Mouse (Mus musculus) layer of hippocampus, adult 8-10 months (tissue): ENCODE data around the gene Pcbp3. TPM values are rescaled to one million over a fixed set of nuclear protein-coding genes. Genes with fewer than 3 reads are reported as not detected.

Source experiments
- DNase-seq, 2 experiments: peaks; one replicate each; pipeline ENCODE4 v3.0.0; 2022; ENCODE audit warnings: low spot score in 2 of 2
- total RNA-seq, 4 experiments: library from RNA; stranded (reverse); gene quantifications; 2 replicates each; pipeline ENCODE4 v1.2.4; 2022

The Pcbp3 gene
- total RNA-seq, 4 experiments from 2014 or later: 58.1 to 68.9 (median 61.3) TPM

- DNase-seq: no peak
Observed at GRCm38 (mm10) chr10:76846480-76846879, 115.2 kb downstream of the Pcbp3 start.

- DNase-seq: no peak
Observed at GRCm38 (mm10) chr10:76844901-76845300, 116.8 kb downstream of the Pcbp3 start.

- DNase-seq: no peak
Observed at GRCm38 (mm10) chr10:76844365-76844764, 117.3 kb downstream of the Pcbp3 start.

- DNase-seq: no peak
Observed at GRCm38 (mm10) chr10:76842087-76842486, 119.6 kb downstream of the Pcbp3 start.

GRCm38 (mm10) chr10:76841220-76841619 is 120.5 kb downstream of the Pcbp3 start:
- DNase-seq: no peak

GRCm38 (mm10) chr10:76840566-76840965 is 121.1 kb downstream of the Pcbp3 start:
- no peak for DNase-seq

GRCm38 (mm10) chr10:76835497-76836357 is 126.0 kb downstream of the Pcbp3 start:
- peak; percentile 74 to 92 for DNase-seq

GRCm38 (mm10) chr10:76832841-76833240 is 128.8 kb downstream of the Pcbp3 start:
- DNase-seq: no peak

- DNase-seq: no peak
Observed at GRCm38 (mm10) chr10:76831915-76832314, 129.8 kb downstream of the Pcbp3 start.

GRCm38 (mm10) chr10:76831151-76831550 is 130.5 kb downstream of the Pcbp3 start:
- no peak for DNase-seq

- DNase-seq: no peak
Observed at GRCm38 (mm10) chr10:76828936-76829335, 132.8 kb downstream of the Pcbp3 start.

- DNase-seq: no peak
Observed at GRCm38 (mm10) chr10:76822698-76823097, 139.0 kb downstream of the Pcbp3 start.

- no peak for DNase-seq
Observed at GRCm38 (mm10) chr10:76819321-76819720, 142.4 kb downstream of the Pcbp3 start.

GRCm38 (mm10) chr10:76818337-76818736 is 143.3 kb downstream of the Pcbp3 start:
- no peak for DNase-seq

- DNase-seq: no peak
Observed at GRCm38 (mm10) chr10:76816930-76817329, 144.8 kb downstream of the Pcbp3 start.

GRCm38 (mm10) chr10:76816436-76816835 is 145.3 kb downstream of the Pcbp3 start:
- no peak for DNase-seq

GRCm38 (mm10) chr10:76815481-76815880 is 146.2 kb downstream of the Pcbp3 start:
- no peak for DNase-seq

GRCm38 (mm10) chr10:76814811-76815210 is 146.9 kb downstream of the Pcbp3 start:
- DNase-seq: no peak

- DNase-seq: no peak
Observed at GRCm38 (mm10) chr10:76809916-76810660, 151.6 kb downstream of the Pcbp3 start.

- no peak for DNase-seq
Observed at GRCm38 (mm10) chr10:76809439-76809838, 152.2 kb downstream of the Pcbp3 start.

- peak in 1 of 2 experiments; percentile 13 for DNase-seq
Observed at GRCm38 (mm10) chr10:76808446-76809400, 153.0 kb downstream of the Pcbp3 start.
